Mouse (Mus musculus): ENCODE results near the gene Atl2.

Atl2 gene

GRCm38 (mm10) chr17:79824406-79824805 lies 71.5 kb downstream of the Atl2 start:
- no peak for DNase-seq (ENCODE audit: low spot score in 2 of 2)

DNA sequence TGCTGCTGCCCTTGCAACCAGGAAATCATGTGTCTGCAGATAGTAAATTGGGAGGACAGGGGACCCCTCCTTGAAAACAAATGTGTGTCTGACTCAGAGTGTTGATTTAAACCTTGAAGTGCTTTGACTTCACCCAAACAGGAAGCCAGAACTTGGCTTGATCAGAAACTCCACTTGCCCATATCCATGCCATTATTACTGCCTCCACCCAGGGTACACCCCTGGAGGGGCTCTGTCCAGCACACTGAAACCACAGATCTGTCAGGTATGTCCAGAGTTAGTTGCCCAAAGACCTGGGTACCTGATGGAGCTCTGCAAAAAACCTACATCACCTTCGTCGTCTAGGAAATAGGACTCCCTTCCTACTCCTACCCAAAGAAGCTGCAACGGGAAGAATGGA lies 77.0 kb downstream of the Atl2 start:
- DNase-seq (ENCODE audit: low spot score in 2 of 2) = no peak

- no peak for DNase-seq (ENCODE audit: low spot score in 2 of 2)
These were observed 77.9 kb downstream of the Atl2 start for GRCm38 (mm10) chr17:79817995-79818394.

- DNase-seq (ENCODE audit: low spot score in 2 of 2) = no peak
These were observed 78.4 kb downstream of the Atl2 start for GRCm38 (mm10) chr17:79817551-79817950.

DNA sequence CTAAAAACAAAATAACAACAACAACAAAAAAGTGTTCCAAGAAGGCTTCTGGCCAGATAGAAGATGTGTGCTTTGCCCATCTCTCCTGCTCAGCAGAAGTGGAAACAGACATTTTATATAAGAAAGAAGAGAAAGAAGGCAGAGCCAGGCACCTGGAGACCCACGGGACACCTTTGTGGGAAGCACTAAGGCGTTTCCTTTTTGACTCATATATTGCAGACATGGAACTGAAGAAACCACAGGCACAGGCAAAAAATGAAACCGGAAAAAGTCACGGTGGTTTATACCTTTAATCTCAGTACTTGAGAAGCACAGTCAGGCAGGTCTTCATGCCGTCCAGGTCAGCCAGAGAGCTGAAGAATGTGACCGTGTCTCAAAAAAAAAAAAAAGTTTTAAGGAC lies 79.0 kb downstream of the Atl2 start:
- DNase-seq (ENCODE audit: low spot score in 2 of 2) = no peak

GRCm38 (mm10) chr17:79810421-79810820 lies 85.5 kb downstream of the Atl2 start:
- DNase-seq (ENCODE audit: low spot score in 2 of 2) = no peak

- DNase-seq (ENCODE audit: low spot score in 2 of 2) = no peak
These were observed 86.2 kb downstream of the Atl2 start for GRCm38 (mm10) chr17:79809491-79810316.

- DNase-seq (ENCODE audit: low spot score in 2 of 2) = no peak
These were observed 88.5 kb downstream of the Atl2 start for GRCm38 (mm10) chr17:79807237-79807930.

DNA sequence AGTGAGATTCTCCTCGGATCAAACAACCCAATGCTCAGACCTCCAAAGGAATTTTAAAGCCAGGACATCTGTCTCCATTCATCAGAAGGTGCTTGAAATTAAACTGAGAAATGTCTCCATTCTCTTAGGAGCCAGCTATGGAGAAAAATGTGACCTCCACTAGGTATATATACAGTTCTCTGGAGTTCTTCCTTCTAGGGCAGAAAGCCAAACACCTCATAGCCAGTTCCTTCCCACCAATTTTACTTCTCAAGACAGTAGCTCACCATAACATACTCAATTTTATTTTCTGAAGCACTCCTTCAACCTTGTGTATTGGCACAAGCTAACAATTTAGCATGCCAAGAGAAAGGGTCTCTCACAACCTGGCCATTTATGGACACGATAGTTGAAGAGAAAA lies 91.2 kb downstream of the Atl2 start:
- DNase-seq (ENCODE audit: low spot score in 2 of 2) = no peak

GRCm38 (mm10) chr17:79802056-79802455 lies 93.9 kb downstream of the Atl2 start:
- DNase-seq (ENCODE audit: low spot score in 2 of 2) = no peak

DNA sequence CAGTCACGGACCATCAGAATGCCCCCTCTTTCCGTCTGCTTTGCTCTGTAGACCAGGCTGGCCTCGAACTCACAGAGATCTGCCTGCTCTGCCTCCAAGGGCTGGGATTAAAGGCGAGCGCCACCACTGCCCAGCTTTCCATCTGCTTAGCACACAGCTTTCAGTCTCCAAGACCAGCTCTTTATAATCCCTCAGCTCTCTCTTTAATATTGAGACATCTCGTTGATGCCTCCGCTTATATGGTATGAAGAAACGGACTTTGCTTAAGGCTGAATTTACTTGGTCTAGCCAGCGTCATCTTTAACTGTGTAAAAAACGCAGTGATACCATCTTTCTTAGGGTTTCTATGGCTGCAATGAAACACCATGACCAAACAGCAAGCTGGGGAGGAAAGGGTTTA lies 97.1 kb downstream of the Atl2 start:
- DNase-seq (ENCODE audit: low spot score in 2 of 2) = no peak
